Mouse (Mus musculus): ENCODE measurements around the gene Zfp42. TPM values are rescaled to one million over a fixed set of nuclear protein-coding genes. Genes with fewer than 3 reads are reported as not detected.

Gene Zfp42
- polyA plus RNA-seq (2014; fragmentation: Illumina TruSeq; extraction: RNeasy Lipid Tissue Mini Kit (QIAGEN cat#74804); ENCODE audit: low replicate concordance) = not detected

DNA sequence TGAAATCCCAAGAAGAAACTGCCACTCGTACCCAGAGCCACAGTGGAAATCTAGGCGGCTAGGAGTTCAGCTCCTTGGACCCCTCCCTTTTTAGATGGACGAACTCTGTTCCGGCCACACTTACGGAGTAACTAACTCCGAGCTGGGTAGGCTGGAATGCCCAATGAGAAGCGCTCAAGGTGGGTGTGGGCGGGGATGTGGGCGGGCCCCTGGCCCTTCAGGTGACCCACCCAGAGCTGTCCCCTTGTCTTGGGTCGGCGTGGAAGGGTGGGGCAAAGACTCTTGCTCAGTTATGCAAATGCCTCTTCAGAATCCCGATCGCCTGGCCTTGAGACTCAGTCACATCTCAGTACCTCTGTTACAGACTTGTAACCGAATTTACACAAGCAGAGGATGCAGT, at the start of gene Zfp42:
Gene Zfp42, minus strand, starts transcription at position 85 of the 400 bp plus-strand sequence.

Other genes with a start within 250 kb of the Zfp42 start
- gene Triml1, start 165.5 kb downstream of the Zfp42 start, polyA plus RNA-seq (2014; fragmentation: Illumina TruSeq; extraction: RNeasy Lipid Tissue Mini Kit (QIAGEN cat#74804); ENCODE audit: low replicate concordance) = not detected
- gene Triml2, start 126.4 kb downstream of the Zfp42 start, polyA plus RNA-seq (2014; fragmentation: Illumina TruSeq; extraction: RNeasy Lipid Tissue Mini Kit (QIAGEN cat#74804); ENCODE audit: low replicate concordance) = not detected
- gene Adam26b, start 221.1 kb upstream of the Zfp42 start, polyA plus RNA-seq (2014; fragmentation: Illumina TruSeq; extraction: RNeasy Lipid Tissue Mini Kit (QIAGEN cat#74804); ENCODE audit: low replicate concordance) = not detected